Mouse (Mus musculus) heart, adult 2 months (tissue): Measurements from ENCODE around the gene Cirbp.

Experiments used
- CTCF ChIP-seq: fragments of 200-600 bp; IDR thresholded peaks from 2 replicates; pipeline ENCODE4 v1.8.1; 2022; ENCODE audit warnings: antibody characterized with exemption, mild to moderate bottlenecking, moderate library complexity
- EP300 ChIP-seq: fragments of 200-500 bp; IDR thresholded peaks from 2 replicates; pipeline ENCODE4 v1.6.1; 2011; ENCODE audit warnings: low read depth, low read length, control low read depth; ENCODE audit not compliant: insufficient read depth
- POLR2A ChIP-seq: fragments of 200-500 bp; IDR thresholded peaks from 2 replicates; pipeline ENCODE4 v1.6.1; 2011; ENCODE audit warnings: mild to moderate bottlenecking, low read depth, low read length, control low read depth; ENCODE audit not compliant: insufficient read depth

DNA sequence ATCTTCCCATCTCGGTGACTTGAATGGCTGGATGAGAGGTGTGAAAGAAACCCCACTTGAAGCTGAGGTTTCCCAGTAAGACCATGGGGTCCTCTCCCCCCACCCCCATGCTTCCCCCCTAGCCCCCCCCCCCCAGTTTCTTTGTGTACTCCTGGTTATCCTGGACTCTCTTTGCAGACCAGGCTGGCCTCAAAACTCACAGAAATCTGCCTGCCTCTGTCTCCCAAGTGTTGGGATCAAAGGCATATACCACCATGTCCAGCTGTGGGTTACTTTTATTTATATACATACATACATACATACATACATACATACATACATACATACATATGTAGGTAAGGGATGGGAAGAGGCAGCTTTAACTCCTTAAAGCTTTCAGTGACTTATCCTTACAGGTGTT lies 3.3 kb downstream of the Cirbp start:
- no peak for TF ChIP-seq CTCF
- TF ChIP-seq POLR2A, result no peak
- no peak for TF ChIP-seq EP300
